Mouse (Mus musculus): ENCODE measurements at regions not wholly inside any gene's neighbourhood (a gene's known extent, or its start where the extent isn't known, plus 50 kb on each side); places are given as distances from the start of the nearest gene placed in this dataset.
"Not testable (repeated sequence)": the region's sequence is repeated elsewhere in the genome, so short reads cannot be mapped to it uniquely, and the experiment has no call there.

DNA sequence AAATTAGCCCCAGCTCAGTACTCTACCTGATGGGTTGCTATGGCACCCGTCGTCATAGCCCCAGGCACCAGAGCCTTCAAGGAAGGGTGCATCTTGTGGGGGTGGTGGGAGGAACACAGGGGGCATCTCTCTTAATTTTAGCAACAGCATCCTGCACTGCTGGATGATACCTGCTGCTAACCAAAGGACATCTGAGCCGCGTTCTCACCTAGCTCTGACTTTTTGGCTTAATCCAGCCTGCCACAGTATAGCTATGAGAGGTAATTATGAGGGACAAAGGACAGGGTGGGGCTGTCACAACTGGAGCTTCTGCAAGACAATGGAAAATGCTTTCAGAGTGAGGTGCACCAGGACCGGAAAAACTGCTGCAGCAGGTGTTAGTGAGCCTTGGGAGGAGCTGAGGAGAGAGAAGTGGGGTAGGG lies 173.5 kb downstream of the Adgrd1 start:
- Histone ChIP-seq H3ac (ENCODE audit: control insufficient read depth, insufficient read length, low read depth) (no peak overlapping the region), H3K36me3 (ENCODE audit: control insufficient read depth, insufficient read depth) (no peaks in the 10 kb centered on the region), H3K4me3 (ENCODE audit: insufficient read depth, poor library complexity, severe bottlenecking) (no peak overlapping the region), H3K27me3 (ENCODE audit: control insufficient read depth, insufficient read depth, insufficient read length) (peaks cover 40% of the 10 kb centered on the region), H3K79me3 (ENCODE audit: low read depth) (no peaks in the 10 kb centered on the region), H3K79me2 (ENCODE audit: control insufficient read depth, insufficient read depth) (no peaks in the 10 kb centered on the region)
- TF ChIP-seq CEBPB (IDR thresholded peaks at IDR 0.05; ENCODE audit: low read depth), result no peak
- no peak for TF ChIP-seq MYOD1 (IDR thresholded peaks at IDR 0.05; ENCODE audit: control insufficient read depth, insufficient read length, low read depth)
- no peak for TF ChIP-seq CTCF (IDR thresholded peaks at IDR 0.05; ENCODE audit: control insufficient read depth, insufficient read depth, insufficient read length)
- no peak for TF ChIP-seq MYOG (IDR thresholded peaks at IDR 0.05; ENCODE audit: control insufficient read depth, extremely low read depth, insufficient read length)
- no peak for TF ChIP-seq FOSL1 (IDR thresholded peaks at IDR 0.05; ENCODE audit: insufficient read depth, low read length, poor library complexity, severe bottlenecking)
- no peak for TF ChIP-seq MAX (IDR thresholded peaks at IDR 0.05)
- no peak for TF ChIP-seq USF1 (IDR thresholded peaks at IDR 0.05; ENCODE audit: low read depth)

DNA sequence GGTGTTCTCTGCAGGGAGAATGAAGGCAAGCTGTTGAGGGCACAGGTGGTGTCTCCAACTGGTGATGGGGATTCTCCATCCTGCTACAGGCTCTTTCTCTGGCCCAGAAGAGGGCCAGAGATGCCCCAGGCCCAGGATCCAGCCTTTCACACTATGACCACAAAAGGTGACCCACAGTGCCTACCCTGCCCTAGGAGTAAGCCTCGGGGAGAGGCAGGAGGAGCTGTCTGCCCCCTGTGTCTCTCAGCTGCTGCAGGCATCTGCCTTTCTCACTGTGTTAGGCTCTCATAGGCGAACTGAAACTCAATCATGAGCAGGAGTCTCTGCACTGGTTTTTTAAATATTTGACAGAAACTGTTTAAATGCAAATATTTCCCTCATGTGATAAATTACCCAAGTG lies 184.9 kb downstream of the Adgrd1 start:
- Histone ChIP-seq H3K27me3 (ENCODE audit: control insufficient read depth, insufficient read depth, insufficient read length) (peaks cover 9% of the 10 kb centered on the region), H3K79me2 (ENCODE audit: control insufficient read depth, insufficient read depth) (no peaks in the 10 kb centered on the region), H3K79me3 (ENCODE audit: low read depth) (no peaks in the 10 kb centered on the region), H3ac (ENCODE audit: control insufficient read depth, insufficient read length, low read depth) (no peak overlapping the region), H3K4me3 (ENCODE audit: insufficient read depth, poor library complexity, severe bottlenecking) (no peak overlapping the region), H3K36me3 (ENCODE audit: control insufficient read depth, insufficient read depth) (no peaks in the 10 kb centered on the region)
- TF ChIP-seq MYOG (IDR thresholded peaks at IDR 0.05; ENCODE audit: control insufficient read depth, extremely low read depth, insufficient read length), result no peak
- TF ChIP-seq CTCF (IDR thresholded peaks at IDR 0.05; ENCODE audit: control insufficient read depth, insufficient read depth, insufficient read length), result no peak
- TF ChIP-seq MAX (IDR thresholded peaks at IDR 0.05), result no peak
- TF ChIP-seq FOSL1 (IDR thresholded peaks at IDR 0.05; ENCODE audit: insufficient read depth, low read length, poor library complexity, severe bottlenecking), result no peak
- TF ChIP-seq MYOD1 (IDR thresholded peaks at IDR 0.05; ENCODE audit: control insufficient read depth, insufficient read length, low read depth), result no peak

DNA sequence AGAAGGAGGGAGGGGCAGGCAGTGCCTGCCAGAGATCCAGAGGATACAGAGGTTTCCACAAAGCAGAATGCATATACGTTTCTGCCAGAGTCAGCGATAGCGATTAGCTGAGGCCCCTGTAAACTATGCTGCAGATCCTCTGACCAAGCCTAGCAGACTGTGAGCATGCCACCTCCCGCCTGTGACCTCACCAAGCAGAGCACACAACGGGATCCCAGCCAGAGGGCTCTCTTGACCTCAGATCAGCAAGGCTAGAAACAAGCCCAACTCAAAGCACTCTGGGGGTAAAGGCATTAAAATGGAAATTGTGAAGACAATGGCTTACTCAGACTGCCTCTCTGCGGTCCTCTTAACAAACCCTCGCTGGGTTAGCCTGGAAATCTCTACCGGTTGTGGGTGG lies 185.6 kb downstream of the Adgrd1 start:
- TF ChIP-seq USF1 (IDR thresholded peaks at IDR 0.05; ENCODE audit: low read depth) (no peak), CTCF (IDR thresholded peaks at IDR 0.05; ENCODE audit: control insufficient read depth, insufficient read depth, insufficient read length) (no peak), FOSL1 (IDR thresholded peaks at IDR 0.05; ENCODE audit: insufficient read depth, low read length, poor library complexity, severe bottlenecking) (no peak), MYOG (IDR thresholded peaks at IDR 0.05; ENCODE audit: control insufficient read depth, extremely low read depth, insufficient read length) (no peak), CEBPB (IDR thresholded peaks at IDR 0.05; ENCODE audit: low read depth) (no peak), MAX (IDR thresholded peaks at IDR 0.05) (no peak), MYOD1 (IDR thresholded peaks at IDR 0.05; ENCODE audit: control insufficient read depth, insufficient read length, low read depth) (no peak)
- H3K79me3 ChIP-seq (ENCODE audit: low read depth), result no peaks in the 10 kb centered on the region
- no peaks in the 10 kb centered on the region for H3K79me2 ChIP-seq (ENCODE audit: control insufficient read depth, insufficient read depth)
- H3ac ChIP-seq (ENCODE audit: control insufficient read depth, insufficient read length, low read depth), result no peak overlapping the region
- H3K27me3 ChIP-seq (ENCODE audit: control insufficient read depth, insufficient read depth, insufficient read length), result peaks cover 9% of the 10 kb centered on the region
- no peaks in the 10 kb centered on the region for H3K36me3 ChIP-seq (ENCODE audit: control insufficient read depth, insufficient read depth)
- H3K4me3 ChIP-seq (ENCODE audit: insufficient read depth, poor library complexity, severe bottlenecking), result no peak overlapping the region

DNA sequence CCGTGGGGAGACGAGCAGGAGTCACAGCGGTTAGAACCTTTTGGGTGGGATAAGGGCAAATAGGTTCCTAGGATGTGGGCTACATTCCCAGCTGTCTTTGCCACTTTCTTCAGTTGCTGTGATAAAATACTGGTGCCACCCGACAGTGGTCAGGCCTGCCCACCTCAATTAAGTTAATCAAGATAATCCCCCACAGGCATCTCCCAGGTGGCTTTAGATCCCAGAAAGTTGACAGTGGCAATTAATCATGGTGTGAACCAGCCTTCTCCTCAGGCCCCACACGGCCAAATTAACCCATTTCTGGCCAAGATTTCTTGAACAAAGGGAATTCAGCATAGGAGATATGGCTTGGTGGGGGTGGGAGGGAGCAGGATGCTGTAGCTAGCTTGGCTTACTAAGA lies 186.3 kb downstream of the Adgrd1 start:
- no peaks in the 10 kb centered on the region for H3K79me2 ChIP-seq (ENCODE audit: control insufficient read depth, insufficient read depth)
- H3K79me3 ChIP-seq (ENCODE audit: low read depth), result no peaks in the 10 kb centered on the region
- TF ChIP-seq CEBPB (IDR thresholded peaks at IDR 0.05; ENCODE audit: low read depth), result no peak
- TF ChIP-seq MYOG (IDR thresholded peaks at IDR 0.05; ENCODE audit: control insufficient read depth, extremely low read depth, insufficient read length), result no peak
- TF ChIP-seq MAX (IDR thresholded peaks at IDR 0.05), result no peak
- no peak for TF ChIP-seq CTCF (IDR thresholded peaks at IDR 0.05; ENCODE audit: control insufficient read depth, insufficient read depth, insufficient read length)
- no peak for TF ChIP-seq MYOD1 (IDR thresholded peaks at IDR 0.05; ENCODE audit: control insufficient read depth, insufficient read length, low read depth)
- no peak for TF ChIP-seq USF1 (IDR thresholded peaks at IDR 0.05; ENCODE audit: low read depth)
- TF ChIP-seq FOSL1 (IDR thresholded peaks at IDR 0.05; ENCODE audit: insufficient read depth, low read length, poor library complexity, severe bottlenecking), result no peak
- H3K4me3 ChIP-seq (ENCODE audit: insufficient read depth, poor library complexity, severe bottlenecking), result no peak overlapping the region
- H3K27me3 ChIP-seq (ENCODE audit: control insufficient read depth, insufficient read depth, insufficient read length), result peaks cover 9% of the 10 kb centered on the region
- no peak overlapping the region for H3ac ChIP-seq (ENCODE audit: control insufficient read depth, insufficient read length, low read depth)
- H3K36me3 ChIP-seq (ENCODE audit: control insufficient read depth, insufficient read depth), result no peaks in the 10 kb centered on the region

DNA sequence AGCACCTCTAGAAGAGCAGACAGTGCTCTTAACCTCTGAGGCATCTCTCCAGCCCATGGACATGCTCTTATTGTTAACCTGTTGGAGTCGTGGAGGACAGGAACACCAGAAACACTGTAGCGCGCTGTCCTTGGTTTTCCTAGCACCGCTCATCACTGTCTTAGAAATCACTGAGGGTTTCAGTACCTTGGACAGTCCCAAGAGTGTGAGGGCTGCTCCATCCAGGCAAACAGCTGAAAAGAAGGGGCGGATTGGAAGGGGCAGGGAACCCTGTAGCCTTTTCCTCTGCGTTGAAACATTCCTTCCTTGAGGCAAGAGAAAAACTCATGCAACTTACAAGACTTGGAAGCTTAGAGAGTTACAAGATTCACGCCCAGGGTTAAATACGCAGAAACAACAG lies 190.9 kb downstream of the Adgrd1 start:
- H3K79me3 ChIP-seq (ENCODE audit: low read depth), result no peaks in the 10 kb centered on the region
- no peak overlapping the region for H3ac ChIP-seq (ENCODE audit: control insufficient read depth, insufficient read length, low read depth)
- H3K4me3 ChIP-seq (ENCODE audit: insufficient read depth, poor library complexity, severe bottlenecking), result no peak overlapping the region
- H3K79me2 ChIP-seq (ENCODE audit: control insufficient read depth, insufficient read depth), result no peaks in the 10 kb centered on the region
- no peaks in the 10 kb centered on the region for H3K27me3 ChIP-seq (ENCODE audit: control insufficient read depth, insufficient read depth, insufficient read length)
- no peaks in the 10 kb centered on the region for H3K36me3 ChIP-seq (ENCODE audit: control insufficient read depth, insufficient read depth)
- no peak for TF ChIP-seq CTCF (IDR thresholded peaks at IDR 0.05; ENCODE audit: control insufficient read depth, insufficient read depth, insufficient read length)
- TF ChIP-seq MYOG (IDR thresholded peaks at IDR 0.05; ENCODE audit: control insufficient read depth, extremely low read depth, insufficient read length), result no peak
- no peak for TF ChIP-seq USF1 (IDR thresholded peaks at IDR 0.05; ENCODE audit: low read depth)
- no peak for TF ChIP-seq MYOD1 (IDR thresholded peaks at IDR 0.05; ENCODE audit: control insufficient read depth, insufficient read length, low read depth)
- no peak for TF ChIP-seq CEBPB (IDR thresholded peaks at IDR 0.05; ENCODE audit: low read depth)
- TF ChIP-seq FOSL1 (IDR thresholded peaks at IDR 0.05; ENCODE audit: insufficient read depth, low read length, poor library complexity, severe bottlenecking), result no peak

DNA sequence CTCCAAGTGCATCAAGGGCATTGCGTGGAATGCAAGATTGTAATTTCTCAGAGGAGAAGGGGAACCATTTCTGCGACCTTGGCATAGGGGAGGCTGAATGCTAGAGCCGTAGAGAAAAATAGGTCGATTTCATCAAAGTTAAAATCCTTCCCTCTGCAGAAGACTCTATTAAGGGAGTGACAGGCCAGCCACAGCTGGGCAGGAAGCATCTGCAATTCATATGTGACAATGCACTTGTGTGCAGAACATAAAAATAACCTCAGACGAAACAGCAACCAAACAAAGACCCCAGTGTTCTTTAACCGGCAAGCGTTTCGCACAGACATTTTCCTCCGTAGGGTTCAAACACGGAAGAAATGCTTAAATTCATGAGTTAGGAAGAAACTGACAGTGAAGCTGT lies 196.3 kb downstream of the Adgrd1 start:
- H3K79me3 ChIP-seq (ENCODE audit: low read depth); H3ac ChIP-seq (ENCODE audit: control insufficient read depth, insufficient read length, low read depth); H3K27me3 ChIP-seq (ENCODE audit: control insufficient read depth, insufficient read depth, insufficient read length); H3K79me2 ChIP-seq (ENCODE audit: control insufficient read depth, insufficient read depth); H3K4me3 ChIP-seq (ENCODE audit: insufficient read depth, poor library complexity, severe bottlenecking); H3K36me3 ChIP-seq (ENCODE audit: control insufficient read depth, insufficient read depth): not testable (repeated sequence)

DNA sequence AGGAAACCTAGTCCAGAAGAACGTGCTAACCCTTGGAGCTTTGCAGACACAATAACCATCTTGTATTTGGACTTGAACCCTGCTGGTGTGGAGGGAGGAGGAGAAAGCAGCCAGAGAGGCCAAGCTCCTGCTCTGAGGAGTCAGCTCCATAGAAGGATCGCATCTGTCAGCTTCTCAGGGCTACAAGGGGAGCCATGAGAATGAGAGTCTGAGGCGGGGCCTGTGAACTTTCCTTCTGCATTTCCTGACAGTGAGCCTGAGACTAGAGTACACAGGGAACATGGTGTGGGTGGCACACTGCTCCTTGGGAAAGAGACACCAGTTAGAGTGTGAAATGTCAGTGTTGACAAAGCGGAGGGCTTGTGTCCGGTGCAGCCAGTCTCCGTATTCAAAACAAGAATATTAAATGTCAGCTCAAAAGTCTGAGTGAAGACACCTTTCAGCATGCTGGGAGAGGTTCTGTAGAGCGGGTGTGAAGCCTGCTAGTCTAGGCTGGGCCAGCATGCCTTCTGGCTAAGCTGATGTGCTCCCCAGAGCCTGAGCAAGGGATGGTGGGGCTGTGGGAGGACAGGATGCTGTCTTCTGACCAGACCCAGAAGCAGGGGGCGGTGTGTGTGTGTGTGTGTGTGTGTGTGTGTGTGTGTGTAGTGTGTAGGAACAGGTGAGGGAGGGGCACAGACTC lies 198.5 kb downstream of the Adgrd1 start:
- H3K79me2 ChIP-seq (ENCODE audit: control insufficient read depth, insufficient read depth); H3K79me3 ChIP-seq (ENCODE audit: low read depth); H3ac ChIP-seq (ENCODE audit: control insufficient read depth, insufficient read length, low read depth); H3K4me3 ChIP-seq (ENCODE audit: insufficient read depth, poor library complexity, severe bottlenecking); H3K36me3 ChIP-seq (ENCODE audit: control insufficient read depth, insufficient read depth); H3K27me3 ChIP-seq (ENCODE audit: control insufficient read depth, insufficient read depth, insufficient read length): not testable (repeated sequence)

Measured in C2C12 (cell line).